Mouse (Mus musculus): ENCODE results near the gene Rpn2.

DNA sequence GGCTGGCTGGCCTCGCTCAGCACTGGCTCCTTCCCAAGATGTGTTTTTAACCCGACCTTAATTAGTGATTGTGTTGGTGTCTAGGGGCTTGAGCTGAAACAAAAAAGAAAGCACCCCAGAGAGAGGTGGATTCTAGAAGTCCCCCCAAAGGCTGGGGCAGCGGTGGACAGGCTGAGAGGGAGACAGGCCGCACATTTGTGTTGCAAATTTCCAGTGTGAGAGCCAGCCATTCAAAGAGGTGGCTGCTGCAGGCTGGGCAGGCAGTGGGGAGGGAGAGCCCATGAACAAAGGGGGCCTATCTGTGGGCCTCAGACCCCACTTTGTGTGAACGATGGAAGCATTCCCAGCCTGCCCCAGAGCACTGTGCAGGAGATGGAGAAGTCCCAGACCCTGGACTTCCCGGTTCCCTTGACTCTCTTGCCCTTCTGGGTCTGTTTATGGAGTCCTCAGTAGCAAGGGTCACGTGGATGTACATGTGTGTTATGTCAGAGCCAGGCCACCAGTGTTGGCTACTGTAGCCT, 61.5 kb downstream of the Rpn2 start:
- no peak for TF ChIP-seq POLR2A (IDR thresholded peaks at IDR 0.05; ENCODE audit: borderline replicate concordance, control insufficient read depth, low read depth, low read length)
- TF ChIP-seq CTCF (IDR thresholded peaks at IDR 0.05; ENCODE audit: control insufficient read depth, insufficient read depth, low read length): no peak

Data from bone marrow, adult 2 months (tissue).